ENCODE assay signal across 7 mouse cellular contexts in the genomic region with DNA sequence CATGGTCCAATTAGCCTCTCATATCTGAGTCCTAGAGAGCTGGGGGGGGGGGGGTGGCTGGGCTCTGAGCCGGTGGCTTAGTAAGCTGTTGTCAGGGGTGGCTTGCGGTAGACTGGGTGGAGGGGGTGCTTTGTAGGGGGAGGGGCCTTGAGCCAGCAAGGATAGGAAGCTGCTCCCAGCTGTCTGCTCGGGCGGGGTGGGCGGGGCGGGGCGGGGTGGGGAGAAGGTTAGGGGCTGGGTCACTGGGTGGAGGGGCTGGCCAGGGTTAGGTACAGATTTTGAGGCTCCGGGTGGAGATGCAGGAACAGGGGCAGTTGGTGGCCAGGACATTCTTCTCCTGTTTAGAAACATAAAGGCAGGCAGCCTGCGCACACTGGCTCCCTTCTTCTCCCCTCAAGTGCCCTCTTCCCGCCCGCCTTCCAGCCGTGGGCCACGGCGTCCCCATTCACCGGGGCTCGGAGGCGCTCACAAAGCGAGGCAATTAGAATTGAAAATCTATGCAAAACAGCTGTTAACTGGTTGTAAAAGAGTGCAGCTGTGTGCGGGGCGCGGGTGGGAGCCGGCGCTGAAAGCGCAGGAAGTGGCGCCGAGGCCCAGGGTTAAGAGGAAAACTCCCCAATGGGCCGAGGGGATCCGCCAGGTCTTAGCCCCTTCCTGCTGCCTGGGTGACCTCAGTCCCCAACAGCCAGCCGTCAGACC. TPM values are rescaled to one million over a fixed set of nuclear protein-coding genes. Genes with fewer than 3 reads are reported as not detected.
A peak's percentile ranks its signal among the peaks of the same experiment; 100 is the strongest.
DNase-seq lines count a peak whose midpoint lies in the region; ATAC-seq lines count a peak whose summit lies in the region.

No protein-coding gene starts in this region.

- H3K4me2 ChIP-seq in embryonic facial prominence, embryonic 13.5 days = peak overlapping the region; percentile 57
- peak overlapping the region; percentile 56 for H3K4me2 ChIP-seq in limb, embryonic 13.5 days (replicated peaks)

- H3K27me3 ChIP-seq in embryonic facial prominence, embryonic 13.5 days = peaks cover 9% of the 10 kb centered on the region
- H3K27me3 ChIP-seq in limb, embryonic 13.5 days = peaks cover 21% of the 10 kb centered on the region

- peak overlapping the region; percentile 41 for H3K27ac ChIP-seq in embryonic facial prominence, embryonic 13.5 days
- peak overlapping the region; percentile 61; the same call in 1 of the 2 replicates for H3K27ac ChIP-seq in limb, embryonic 13.5 days

- peak; percentile 49 for DNase-seq in right cerebral cortex, adult 18-20 months
- DNase-seq in right cerebral cortex, postnatal 4 days = no peak
- DNase-seq in retina, adult 2 months (ENCODE audit: low read depth, low spot score) = peak; percentile 55
- DNase-seq in adrenal gland, adult 8-10 months = no peak
- no peak for DNase-seq in cerebellum, adult 11 months

- H3K4me1 ChIP-seq in embryonic facial prominence, embryonic 13.5 days = peaks cover 80% of the 10 kb centered on the region
- peaks cover 81% of the 10 kb centered on the region for H3K4me1 ChIP-seq in limb, embryonic 13.5 days

- WGBS in embryonic facial prominence, embryonic 13.5 days = 2% methylated on average over 29 of the region's 29 CpGs
- under 1% methylated on average over 29 of the region's 29 CpGs for WGBS in limb, embryonic 13.5 days

- ATAC-seq in embryonic facial prominence, embryonic 13.5 days (ENCODE audit: insufficient number of reproducible peaks, insufficient read depth, low FRiP score, low TSS enrichment, low read depth) = no peak
- ATAC-seq in limb, embryonic 13.5 days (ENCODE audit: low FRiP score, low read depth) = peak; percentile 46

- H3K9ac ChIP-seq in embryonic facial prominence, embryonic 13.5 days = peak overlapping the region; percentile 44
- 0 out of 2 replicates have a peak overlapping the region, but pooled peaks have one; percentile 36 for H3K9ac ChIP-seq in limb, embryonic 13.5 days

- peak overlapping the region; percentile 23 for H3K4me3 ChIP-seq in embryonic facial prominence, embryonic 13.5 days
- H3K4me3 ChIP-seq in limb, embryonic 13.5 days = peak overlapping the region; percentile 19; the same call in 1 of the 2 replicates

- no peaks in the 10 kb centered on the region for H3K36me3 ChIP-seq in embryonic facial prominence, embryonic 13.5 days
- no peaks in the 10 kb centered on the region for H3K36me3 ChIP-seq in limb, embryonic 13.5 days

- H3K9me3 ChIP-seq in embryonic facial prominence, embryonic 13.5 days = no peaks in the 10 kb centered on the region
- H3K9me3 ChIP-seq in limb, embryonic 13.5 days = no peaks in the 10 kb centered on the region

RNA-seq across cellular contexts. Expression of a gene that starts 56.4 kb away (rescaled TPM):
- 98.6 and 111 TPM in 2 replicates for polyA plus RNA-seq in embryonic facial prominence, embryonic 13.5 days (2015; fragmentation: Nextera tagmentation; extraction: Ambion mirVana)
- 104 and 108 TPM in 2 replicates for polyA plus RNA-seq in limb, embryonic 13.5 days (2015; fragmentation: Nextera tagmentation; extraction: Ambion mirVana)
- total RNA-seq in adrenal gland, adult 8-10 months (2022) = 1 to 10 TPM; 5.2 to 10.0 (median 6.5) TPM

Comparison
In these comparisons a context has a peak if more than half of its experiments do, and no peak if none do; other contexts are left out.
1. DNase-seq: peak in right cerebral cortex, adult 18-20 months (single experiment) and retina, adult 2 months (single experiment); none in right cerebral cortex, postnatal 4 days (single experiment), adrenal gland, adult 8-10 months (single experiment) and cerebellum, adult 11 months (single experiment).